ENCODE assay signal across 26 mouse cellular contexts in the genomic region with DNA sequence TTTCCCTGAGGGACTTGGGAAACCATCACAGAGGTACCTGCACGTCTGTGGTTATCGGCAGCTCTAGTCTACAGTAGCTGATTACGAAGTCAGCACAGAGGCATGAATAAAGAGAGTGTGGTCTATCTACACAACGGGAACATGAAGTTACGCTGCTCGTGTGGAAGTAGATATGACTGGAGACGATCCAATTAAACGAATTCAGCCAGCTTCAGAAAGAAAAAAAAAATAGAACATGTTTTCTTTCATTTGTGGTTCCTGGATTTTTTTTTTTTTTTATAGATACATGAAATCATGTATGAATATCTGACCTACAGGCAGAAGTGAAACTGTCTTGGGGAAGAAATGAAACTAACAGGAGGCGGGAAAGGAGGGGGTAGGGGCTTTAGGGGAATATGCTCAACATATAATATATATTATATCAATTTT. TPM values are rescaled to one million over a fixed set of nuclear protein-coding genes. Genes with fewer than 3 reads are reported as not detected.
A peak's percentile ranks its signal among the peaks of the same experiment; 100 is the strongest.
DNase-seq lines count a peak whose midpoint lies in the region; ATAC-seq and TF ChIP-seq lines count a peak whose summit lies in the region.
"Had no signal": no experiment of that assay in that cellular context is flagged by ENCODE, and none has a peak within 500 bp of the region (broad histone marks: within the 10 kb centered on the region; RNA-seq: fewer than 3 reads in every experiment).

No protein-coding gene starts in this region.

- H3K36me3 ChIP-seq in forebrain, embryonic 16.5 days (ENCODE audit: control insufficient read depth, insufficient read depth) = no peaks in the 10 kb centered on the region
- no peaks in the 10 kb centered on the region for H3K36me3 ChIP-seq in forebrain, embryonic 10.5 days (replicated peaks)
- H3K36me3 ChIP-seq in MEL (ENCODE audit: control insufficient read depth in 1 of 2, insufficient read depth in 2 of 2, low read length in 2 of 2) = no peaks in the 10 kb centered on the region
- no peaks in the 10 kb centered on the region for H3K36me3 ChIP-seq in midbrain, embryonic 15.5 days (replicated peaks)
- H3K36me3 ChIP-seq: intestine, embryonic 15.5 days; midbrain, embryonic 12.5 days; neural tube, embryonic 13.5 days had no signal

- no peak overlapping the region for H3K9ac ChIP-seq in forebrain, embryonic 16.5 days (replicated peaks; ENCODE audit: low read depth, low read length)
- peak overlapping the region; percentile 21 for H3K9ac ChIP-seq in MEL (ENCODE audit: control insufficient read depth, low read depth, low read length, poor library complexity, severe bottlenecking)
- no peak overlapping the region for H3K9ac ChIP-seq in midbrain, embryonic 15.5 days
- H3K9ac ChIP-seq: intestine, embryonic 15.5 days; liver, embryonic 14.5 days; midbrain, embryonic 12.5 days; neural tube, embryonic 13.5 days had no signal

- H3K27ac ChIP-seq in forebrain, embryonic 16.5 days (ENCODE audit: low read length) = 0 out of 2 replicates have a peak overlapping the region, but pooled peaks have one; percentile 17
- no peak overlapping the region for H3K27ac ChIP-seq in forebrain, embryonic 10.5 days
- no peak overlapping the region for H3K27ac ChIP-seq in MEL (ENCODE audit: control insufficient read depth, low read depth, low read length)
- H3K27ac ChIP-seq in midbrain, embryonic 15.5 days = no peak overlapping the region
- H3K27ac ChIP-seq: intestine, embryonic 15.5 days; kidney, postnatal 0 days; liver, embryonic 14.5 days; midbrain, embryonic 12.5 days; neural tube, embryonic 13.5 days had no signal

- H3K79me2 ChIP-seq in MEL (ENCODE audit: control insufficient read depth, insufficient read depth, low read length, poor library complexity) = no peaks in the 10 kb centered on the region

- TF ChIP-seq POLR2A in MEL (IDR thresholded peaks at IDR 0.05; ENCODE audit: control insufficient read depth in 1 of 2, insufficient read depth in 1 of 2, low read depth in 1 of 2, low read length in 2 of 2, poor library complexity in 1 of 2) = no peak

- H3K4me2 ChIP-seq in forebrain, embryonic 16.5 days (ENCODE audit: low read length) = no peak overlapping the region
- H3K4me2 ChIP-seq in midbrain, embryonic 15.5 days = no peak overlapping the region
- H3K4me2 ChIP-seq: intestine, embryonic 15.5 days; midbrain, embryonic 12.5 days; neural tube, embryonic 13.5 days had no signal

- no peak for TF ChIP-seq CTCF in MEL (IDR thresholded peaks at IDR 0.05 in 2 of 3, conservative IDR thresholded peaks at IDR 0.05 in 1 of 3; ENCODE audit: control insufficient read depth in 1 of 3, insufficient read depth in 1 of 3, low read depth in 2 of 3, low read length in 3 of 3, poor library complexity in 1 of 3, severe bottlenecking in 1 of 3)

- ATAC-seq in forebrain, embryonic 16.5 days = no peak
- no peak for ATAC-seq in frontal cortex, adult (ENCODE audit: low TSS enrichment)
- ATAC-seq in midbrain, embryonic 15.5 days (replicated peaks) = no peak
- ATAC-seq: hindbrain, embryonic 16.5 days; intestine, embryonic 15.5 days; Patski had no signal

- no peak for TF ChIP-seq RAD21 in MEL (IDR thresholded peaks at IDR 0.05; ENCODE audit: low read depth, low read length)

- no peak overlapping the region for H3K4me3 ChIP-seq in forebrain, embryonic 16.5 days (replicated peaks; ENCODE audit: low read length)
- H3K4me3 ChIP-seq in forebrain, embryonic 10.5 days = no peak overlapping the region
- H3K4me3 ChIP-seq in MEL (ENCODE audit: control insufficient read depth in 1 of 2, insufficient read depth in 1 of 2, low read depth in 2 of 2, low read length in 2 of 2) = peak overlapping the region; percentile 41 to 77
- no peak overlapping the region for H3K4me3 ChIP-seq in midbrain, embryonic 15.5 days
- H3K4me3 ChIP-seq: intestine, embryonic 15.5 days; megakaryocyte, embryonic 14.5 days; midbrain, embryonic 12.5 days; neural tube, embryonic 13.5 days had no signal

- no peaks in the 10 kb centered on the region for H3K27me3 ChIP-seq in forebrain, embryonic 16.5 days (replicated peaks; ENCODE audit: control insufficient read depth, insufficient read depth, low read length)
- H3K27me3 ChIP-seq in forebrain, embryonic 10.5 days (ENCODE audit: poor library complexity, severe bottlenecking) = no peaks in the 10 kb centered on the region
- no peaks in the 10 kb centered on the region for H3K27me3 ChIP-seq in MEL (ENCODE audit: control insufficient read depth in 1 of 2, insufficient read depth in 2 of 2, low read length in 2 of 2)
- H3K27me3 ChIP-seq in midbrain, embryonic 15.5 days (replicated peaks) = no peaks in the 10 kb centered on the region
- H3K27me3 ChIP-seq: intestine, embryonic 15.5 days; midbrain, embryonic 12.5 days; neural tube, embryonic 13.5 days; Patski had no signal

- H3K4me1 ChIP-seq in forebrain, embryonic 16.5 days (replicated peaks; ENCODE audit: control insufficient read depth, insufficient read depth, low read length) = no peaks in the 10 kb centered on the region
- H3K4me1 ChIP-seq in forebrain, embryonic 10.5 days = no peaks in the 10 kb centered on the region
- no peaks in the 10 kb centered on the region for H3K4me1 ChIP-seq in MEL (ENCODE audit: control insufficient read depth in 1 of 2, insufficient read depth in 2 of 2, low read length in 2 of 2)
- no peaks in the 10 kb centered on the region for H3K4me1 ChIP-seq in midbrain, embryonic 15.5 days
- H3K4me1 ChIP-seq: intestine, embryonic 15.5 days; neural tube, embryonic 13.5 days had no signal

- 0 out of 2 replicates have a peak, but pooled peaks cover 2% of the 10 kb centered on the region for H3K9me3 ChIP-seq in forebrain, embryonic 16.5 days (ENCODE audit: control insufficient read depth, low read length)
- no peaks in the 10 kb centered on the region for H3K9me3 ChIP-seq in forebrain, embryonic 10.5 days
- H3K9me3 ChIP-seq in MEL (replicated peaks; ENCODE audit: insufficient read depth, low read length) = no peaks in the 10 kb centered on the region
- no peaks in the 10 kb centered on the region for H3K9me3 ChIP-seq in midbrain, embryonic 15.5 days
- H3K9me3 ChIP-seq: intestine, embryonic 15.5 days; midbrain, embryonic 12.5 days; neural tube, embryonic 13.5 days had no signal

- no peak for DNase-seq in forebrain, embryonic 10.5 days (ENCODE audit: extremely low spot score, low spot score)
- DNase-seq in A20 (ENCODE audit: low read depth, low spot score) (peak; percentile 76), MEL (ENCODE audit: low read depth, low spot score) (peak; percentile 66)
- peak; percentile 50 for DNase-seq in induced T-regulatory cell, adult 2 months (ENCODE audit: low read depth)
- DNase-seq in kidney, adult 8-10 months = no peak
- DNase-seq: adrenal gland, postnatal 10 days; cerebellum, adult 2 months; cerebellum, postnatal 25 days; gastrocnemius, postnatal 10 days; kidney, adult 2 months; kidney, postnatal 4 days; liver; lung, adult 2 months; lung, postnatal 10 days; thymus, postnatal 4 days had no signal

- 0 out of 4 replicates have a peak, but pooled peaks of 1 of the 2 experiments have one; percentile 14 for TF ChIP-seq EP300 in MEL (IDR thresholded peaks at IDR 0.05; ENCODE audit: low read depth in 1 of 2, low read length in 2 of 2)

- WGBS in forebrain, embryonic 16.5 days = 73% methylated on average over 9 of the region's 9 CpGs
- WGBS in forebrain, embryonic 10.5 days = 95% methylated on average over 9 of the region's 9 CpGs
- WGBS in midbrain, embryonic 15.5 days = 82% methylated on average over 9 of the region's 9 CpGs

TF ChIP-seq in MEL, 35 proteins besides CTCF, POLR2A, EP300 and RAD21:
- no peak for TF ChIP-seq JUND (IDR thresholded peaks at IDR 0.05; ENCODE audit: low read depth, low read length)
- TF ChIP-seq UBTF (IDR thresholded peaks at IDR 0.05; ENCODE audit: borderline replicate concordance, insufficient read depth, low read depth, low read length) = no peak
- 0 out of 2 replicates have a peak, but pooled peaks have one; percentile 44 for TF ChIP-seq GATA1 (IDR thresholded peaks at IDR 0.05; ENCODE audit: low read depth, low read length)
- no peak for TF ChIP-seq KAT2A (conservative IDR thresholded peaks at IDR 0.05; ENCODE audit: low read depth, low read length)
- no peak for TF ChIP-seq ETS1 (IDR thresholded peaks at IDR 0.05; ENCODE audit: low read depth, low read length)
- TF ChIP-seq MAZ (IDR thresholded peaks at IDR 0.05; ENCODE audit: low read depth, low read length) = no peak
- TF ChIP-seq NRF1 (IDR thresholded peaks at IDR 0.05; ENCODE audit: insufficient read depth, low read depth, low read length, poor library complexity, severe bottlenecking) = no peak
- TF ChIP-seq ZNF384 (IDR thresholded peaks at IDR 0.05; ENCODE audit: low read depth, low read length) = peak; percentile 66
- TF ChIP-seq RCOR1 (IDR thresholded peaks at IDR 0.05; ENCODE audit: low read depth, low read length) = no peak
- 0 out of 2 replicates have a peak, but pooled peaks have one; percentile 10 for TF ChIP-seq SMC3 (IDR thresholded peaks at IDR 0.05; ENCODE audit: low read depth, low read length)

RNA-seq across cellular contexts. Expression of a gene that starts 43.7 kb away (rescaled TPM):
- polyA plus RNA-seq in forebrain, embryonic 16.5 days (2015; fragmentation: Nextera tagmentation; extraction: Ambion mirVana) = 8.3 and 10.4 TPM in 2 replicates
- polyA plus RNA-seq in forebrain, embryonic 10.5 days (2016; fragmentation: Nextera tagmentation; extraction: Ambion mirVana) = 11.6 and 13.2 TPM in 2 replicates
- total RNA-seq in MEL (2012; rRNA removed) = 1.9 and 2.5 TPM in 2 replicates
- 1 to 10 TPM in 1 of 2 experiments, not detected in 1; 9.0 TPM for polyA plus RNA-seq in MEL (2012; ENCODE audit: insufficient read depth in 1 of 2, insufficient read length in 2 of 2, low read depth in 1 of 2, low replicate concordance in 2 of 2, missing spikeins in 1 of 2)
- polyA plus RNA-seq in midbrain, embryonic 15.5 days (2015; fragmentation: Nextera tagmentation; extraction: Ambion mirVana) = 9.6 and 10.1 TPM in 2 replicates

RNA-seq across cellular contexts. Expression of a gene that starts 49.3 kb away (rescaled TPM):
- polyA plus RNA-seq in forebrain, embryonic 16.5 days (2015; fragmentation: Nextera tagmentation; extraction: Ambion mirVana) = 145 and 161 TPM in 2 replicates
- 35.9 and 41.4 TPM in 2 replicates for polyA plus RNA-seq in forebrain, embryonic 10.5 days (2016; fragmentation: Nextera tagmentation; extraction: Ambion mirVana)
- 16.0 and 16.5 TPM in 2 replicates for total RNA-seq in MEL (2012; rRNA removed)
- 10 to 100 TPM in 1 of 2 experiments, not detected in 1; 24.9 TPM for polyA plus RNA-seq in MEL (2012; ENCODE audit: insufficient read depth in 1 of 2, insufficient read length in 2 of 2, low read depth in 1 of 2, low replicate concordance in 2 of 2, missing spikeins in 1 of 2)
- polyA plus RNA-seq in midbrain, embryonic 15.5 days (2015; fragmentation: Nextera tagmentation; extraction: Ambion mirVana) = 130 TPM in 2 replicates

Comparison
In these comparisons a context has a peak if more than half of its experiments do, and no peak if none do; other contexts are left out.
1. H3K4me3 ChIP-seq: peak in MEL (2 of 2); none in forebrain, embryonic 16.5 days (single experiment), forebrain, embryonic 10.5 days (single experiment) and midbrain, embryonic 15.5 days (single experiment).
2. DNase-seq: peak in A20 (single experiment), MEL (single experiment) and induced T-regulatory cell, adult 2 months (single experiment); none in forebrain, embryonic 10.5 days (single experiment) and kidney, adult 8-10 months (0 of 2).